In genomic region chr3:90977876-90978275, GRCm38 (mm10) we compare ENCODE assay signal across 14 mouse cellular contexts.
"Had no signal": no experiment of that assay in that cellular context is flagged by ENCODE, and none has a peak within 500 bp of the region (broad histone marks: within the 10 kb centered on the region; RNA-seq: fewer than 3 reads in every experiment).

No protein-coding gene starts in this region.

- H3K27ac ChIP-seq: macrophage; midbrain, embryonic 13.5 days; midbrain, embryonic 15.5 days; neural tube, embryonic 12.5 days; stomach, embryonic 15.5 days; stomach, postnatal 0 days had no signal

- DNase-seq: lung, adult 18-20 months; lung, embryonic 14.5 days; lung, postnatal 10 days; right cerebral cortex, postnatal 14 days; thymus, adult 2 months; thymus, postnatal 25 days; thymus, postnatal 4 days had no signal

- H3K4me3 ChIP-seq: megakaryocyte, embryonic 14.5 days; midbrain, embryonic 13.5 days; midbrain, embryonic 15.5 days; neural tube, embryonic 12.5 days; stomach, embryonic 15.5 days had no signal
